Mouse (Mus musculus) testis, adult 2 months (tissue): ENCODE data around the gene Creb5. TPM values are rescaled to one million over a fixed set of nuclear protein-coding genes. Genes with fewer than 3 reads are reported as not detected.

ENCODE experiments used
- H3K27ac ChIP-seq: fragments of 200-500 bp; 2 replicates; pipeline ENCODE4 v1.5.1; 2012; ENCODE audit warnings: low read depth, low read length; ENCODE audit not compliant: control insufficient read depth, insufficient read depth
- H3K27me3 ChIP-seq: fragments of 200-500 bp; 2 replicates; pipeline ENCODE4 v1.6.1; 2012; ENCODE audit warnings: mild to moderate bottlenecking, low read length, moderate library complexity; ENCODE audit not compliant: control insufficient read depth, insufficient read depth
- H3K36me3 ChIP-seq: fragments of 200-500 bp; 2 replicates; pipeline ENCODE4 v1.6.1; 2012; ENCODE audit warnings: mild to moderate bottlenecking, low read length; ENCODE audit not compliant: control insufficient read depth, insufficient read depth
- H3K4me1 ChIP-seq: fragments of 200-500 bp; 2 replicates; pipeline ENCODE4 v1.6.1; 2012; ENCODE audit warnings: low read length; ENCODE audit not compliant: control insufficient read depth, insufficient read depth
- H3K4me3 ChIP-seq: fragments of 200-500 bp; 2 replicates; pipeline ENCODE4 v1.5.1; 2012; ENCODE audit warnings: low read depth, mild to moderate bottlenecking, low read length, moderate library complexity, mixed read lengths; ENCODE audit not compliant: control insufficient read depth
- CTCF ChIP-seq: fragments of 200-500 bp; IDR thresholded peaks from 2 replicates; pipeline ENCODE4 v1.5.1; 2012; ENCODE audit warnings: low read depth, mild to moderate bottlenecking, inconsistent platforms, low read length, moderate library complexity; ENCODE audit not compliant: control insufficient read depth, insufficient read depth, insufficient replicate concordance
- POLR2A ChIP-seq: fragments of 200-500 bp; IDR thresholded peaks from 2 replicates; pipeline ENCODE4 v1.6.1; 2012; ENCODE audit warnings: low read depth, mild to moderate bottlenecking, inconsistent platforms, low read length, moderate library complexity; ENCODE audit not compliant: control insufficient read depth
- polyA plus RNA-seq: library from polyadenylated mRNA; depleted of rRNA; stranded (reverse); fragments of >200 nt; gene quantifications from 2 replicates; pipeline ENCODE4 v1.2.3, GENCODE M21; 2012; rRNA removed

Gene Creb5
- polyA plus RNA-seq, 1 experiment: 0.26 TPM

DNA sequence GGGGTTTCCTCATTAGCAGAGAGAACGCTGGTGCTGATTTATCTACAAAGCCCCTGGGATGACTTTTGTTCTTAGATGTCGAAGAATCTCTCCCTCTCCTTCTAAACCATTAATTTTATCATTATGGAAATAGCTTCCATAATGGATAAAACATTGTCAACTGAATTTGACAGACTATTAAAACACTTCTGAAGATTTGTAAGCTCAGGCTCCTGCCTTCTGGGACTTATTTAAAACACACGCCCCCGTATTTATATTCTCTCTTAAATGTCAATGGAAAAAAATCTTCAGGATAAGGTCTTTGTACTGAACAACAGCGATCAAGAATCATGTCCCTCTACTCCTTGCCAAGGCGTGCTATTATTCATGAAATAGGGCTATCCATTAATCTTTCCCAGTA is 448.6 kb downstream of the Creb5 start:
- Histone ChIP-seq H3K4me3 (no peak overlapping the region), H3K27me3 (no peaks in the 10 kb centered on the region), H3K27ac (no peak overlapping the region), H3K4me1 (peaks cover 3% of the 10 kb centered on the region; the same call in 1 of the 2 replicates), H3K36me3 (no peaks in the 10 kb centered on the region)
- no peak for TF ChIP-seq CTCF
- no peak for TF ChIP-seq POLR2A

DNA sequence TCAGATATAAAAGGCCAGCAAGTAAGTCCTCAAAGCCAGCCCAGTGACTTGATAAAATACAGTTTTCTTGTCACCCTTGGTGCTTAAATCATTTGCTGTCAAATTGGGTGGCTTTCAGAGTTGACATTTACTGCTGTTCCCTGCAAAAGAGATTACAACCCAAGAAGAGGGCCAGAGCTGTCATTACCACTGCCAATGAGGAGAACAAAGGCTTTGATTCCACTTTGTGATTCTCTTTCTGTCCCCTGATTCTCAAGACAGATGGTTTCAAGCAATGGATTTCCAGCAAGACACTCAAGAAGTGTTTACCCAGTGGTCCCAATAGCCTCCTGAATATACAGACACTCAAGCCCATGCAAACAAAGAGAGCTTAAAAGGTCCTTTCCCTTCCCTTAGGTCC is 451.1 kb downstream of the Creb5 start:
- Histone ChIP-seq H3K4me1 (peaks cover 3% of the 10 kb centered on the region; the same call in 1 of the 2 replicates), H3K27me3 (no peaks in the 10 kb centered on the region), H3K4me3 (no peak overlapping the region), H3K27ac (no peak overlapping the region), H3K36me3 (no peaks in the 10 kb centered on the region)
- no peak for TF ChIP-seq CTCF
- no peak for TF ChIP-seq POLR2A

DNA sequence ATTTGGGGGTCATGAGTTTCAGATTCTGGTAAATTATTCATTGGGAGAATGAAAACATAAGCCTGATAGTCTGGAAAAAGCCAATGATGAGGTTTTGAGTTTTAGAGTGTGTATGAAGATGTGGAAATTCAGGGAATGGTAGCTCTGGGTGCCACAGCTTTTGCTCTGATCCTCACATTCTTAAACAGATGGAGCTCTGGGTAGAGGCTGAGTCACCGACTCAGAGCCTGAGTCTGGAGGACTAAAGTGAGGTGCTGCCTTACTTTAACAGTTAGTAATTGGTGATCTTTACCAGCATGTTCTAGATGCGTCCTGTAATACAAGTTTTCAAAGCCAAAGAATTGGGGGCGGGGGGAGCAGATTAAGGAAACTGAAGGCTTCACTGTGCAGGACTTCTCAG is 454.2 kb downstream of the Creb5 start:
- TF ChIP-seq POLR2A: no peak
- H3K36me3 ChIP-seq: no peaks in the 10 kb centered on the region
- no peak overlapping the region for H3K4me3 ChIP-seq
- H3K27me3 ChIP-seq: no peaks in the 10 kb centered on the region
- no peaks in the 10 kb centered on the region for H3K4me1 ChIP-seq
- H3K27ac ChIP-seq: no peak overlapping the region

Other genes starting within 250 kb of the Creb5 start
- 48.1 and 51.8 TPM in 2 replicates for gene Jazf1, start 218.6 kb upstream of the Creb5 start, polyA plus RNA-seq